Mouse (Mus musculus) CD4-positive helper T cell, adult 2 months (primary cell): ENCODE data around the gene Snx6.
"Not testable (repeated sequence)": the region's sequence is repeated elsewhere in the genome, so short reads cannot be mapped to it uniquely, and the experiment has no call there.

Experiments used
- DNase-seq: peaks from one replicate; pipeline ENCODE4 v3.0.0-alpha.2; 2012; ENCODE audit warnings: low read depth, missing footprints, low spot score

Gene Snx6

GRCm38 (mm10) chr12:54709691-54710493, 85.6 kb downstream of the Snx6 start:
- DNase-seq: not testable (repeated sequence)

DNA sequence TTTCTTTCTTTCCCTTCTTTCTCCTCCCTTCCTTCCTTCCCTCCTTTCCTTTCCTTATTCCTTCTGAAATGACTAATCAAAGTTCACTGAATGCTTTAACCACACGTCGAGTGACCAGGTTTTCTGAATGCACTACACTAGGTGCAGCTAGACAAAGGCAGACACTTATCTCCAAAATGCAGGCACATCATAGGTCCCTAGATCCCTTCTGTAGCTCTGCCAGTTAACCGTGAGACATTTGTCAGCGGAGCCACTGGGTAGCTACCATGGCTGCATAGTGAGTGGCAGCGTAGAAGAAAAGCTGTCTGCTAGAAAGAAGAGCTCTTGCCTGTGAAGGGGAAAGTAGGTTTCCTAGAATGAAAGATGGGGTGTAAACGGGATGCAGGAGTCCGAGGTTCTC, 96.1 kb downstream of the Snx6 start:
- DNase-seq: no peak

- peak; percentile 27 for DNase-seq
These were observed 97.7 kb downstream of the Snx6 start for GRCm38 (mm10) chr12:54697791-54698250.

GRCm38 (mm10) chr12:54697003-54697597, 98.4 kb downstream of the Snx6 start:
- no peak for DNase-seq
